Mouse (Mus musculus): ENCODE measurements around the gene Mfsd12.

GRCm38 (mm10) chr10:81385603-81386306, 28.5 kb downstream of the Mfsd12 start:
- TF ChIP-seq CTCF (IDR thresholded peaks at IDR 0.05; ENCODE audit: borderline replicate concordance, insufficient read depth, low read length) (no peak), POLR2A (IDR thresholded peaks at IDR 0.05; ENCODE audit: low read depth, low read length) (no peak)

All from embryonic fibroblast, embryonic 13.5 days (primary cell).